Mouse (Mus musculus) megakaryocyte, embryonic 14.5 days (primary cell): ENCODE results near the gene Stk10.

Experiments
- FLI1 ChIP-seq: IDR thresholded peaks from 2 replicates; pipeline ENCODE4 v1.6.1; 2012; ENCODE audit warnings: low read length, inconsistent platforms, mixed read lengths
- GATA1 ChIP-seq: IDR thresholded peaks from 3 replicates; pipeline ENCODE4 v1.6.1; 2012; ENCODE audit warnings: mixed read lengths, low read length, inconsistent platforms, borderline replicate concordance

DNA sequence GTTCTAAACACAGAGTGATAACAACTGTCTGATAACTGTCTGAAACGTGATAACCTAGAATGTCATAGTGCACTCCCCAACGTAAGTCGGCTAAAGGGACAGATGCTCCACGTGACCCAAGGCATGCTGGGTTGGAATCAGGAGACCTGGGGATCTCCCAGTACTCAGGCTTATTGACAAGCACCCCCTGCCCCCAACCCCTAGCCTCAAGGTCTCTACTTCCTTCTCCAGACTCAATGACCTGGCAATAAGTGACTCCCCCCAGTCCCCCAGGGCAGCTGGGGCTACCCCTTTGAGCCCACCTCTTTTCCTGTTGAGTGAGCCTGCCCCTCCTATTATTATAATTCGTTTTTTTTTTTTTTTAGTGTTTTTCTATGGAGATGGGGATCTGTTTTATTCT, 29.6 kb downstream of the Stk10 start:
- no peak for TF ChIP-seq GATA1
- no peak for TF ChIP-seq FLI1
